Mouse (Mus musculus): ENCODE data around the gene Snx32. TPM values are rescaled to one million over a fixed set of nuclear protein-coding genes. Genes with fewer than 3 reads are reported as not detected.

The Snx32 gene
- polyA plus RNA-seq, 1 experiment from 2014 or later: 7.0 TPM

GRCm38 (mm10) chr19:5448354-5449150 is 61.8 kb downstream of the Snx32 start:
- peaks cover 15% of the 10 kb centered on the region for H3K4me1 ChIP-seq (replicated peaks; ENCODE audit: control insufficient read depth, insufficient read depth, low read length)
- H3K27ac ChIP-seq (ENCODE audit: low read depth, low read length): no peak overlapping the region
- peak overlapping the region; percentile 64 for H3K4me3 ChIP-seq (ENCODE audit: low read depth, low read length)
- peak; percentile 64 for DNase-seq (ENCODE audit: low spot score)
- peak overlapping the region; percentile 99 for H3K4me2 ChIP-seq
- H3K36me3 ChIP-seq (ENCODE audit: control insufficient read depth, insufficient read depth, low read length): no peaks in the 10 kb centered on the region
- ATAC-seq (replicated peaks; ENCODE audit: low FRiP score): peak; percentile 60
- peaks cover 33% of the 10 kb centered on the region for H3K27me3 ChIP-seq (replicated peaks; ENCODE audit: control insufficient read depth, insufficient read depth, low read length)
- peak overlapping the region; percentile 46; the same call in 1 of the 2 replicates for H3K9ac ChIP-seq (ENCODE audit: low read depth, low read length)
- 6% methylated on average over 36 of the region's 36 CpGs for WGBS
- no peaks in the 10 kb centered on the region for H3K9me3 ChIP-seq (ENCODE audit: control insufficient read depth, low read length)

GRCm38 (mm10) chr19:5447515-5448353 is 62.6 kb downstream of the Snx32 start, which contains the start of gene Fosl1:
TSS of gene Fosl1 (plus strand) at chr19:5447547.
- H3K27me3 ChIP-seq (replicated peaks; ENCODE audit: control insufficient read depth, insufficient read depth, low read length): peaks cover 33% of the 10 kb centered on the region
- under 1% methylated on average over 70 of the region's 70 CpGs for WGBS

GRCm38 (mm10) chr19:5445747-5446146 is 64.6 kb downstream of the Snx32 start:
- no peak for DNase-seq (ENCODE audit: low spot score)
- H3K27ac ChIP-seq (ENCODE audit: low read depth, low read length): no peak overlapping the region
- H3K36me3 ChIP-seq (ENCODE audit: control insufficient read depth, insufficient read depth, low read length): no peaks in the 10 kb centered on the region
- WGBS: 85% methylated on average over 5 of the region's 5 CpGs
- no peak overlapping the region for H3K9ac ChIP-seq (ENCODE audit: low read depth, low read length)
- ATAC-seq (replicated peaks; ENCODE audit: low FRiP score): no peak
- peaks cover 33% of the 10 kb centered on the region for H3K27me3 ChIP-seq (replicated peaks; ENCODE audit: control insufficient read depth, insufficient read depth, low read length)
- no peaks in the 10 kb centered on the region for H3K9me3 ChIP-seq (ENCODE audit: control insufficient read depth, low read length)
- H3K4me3 ChIP-seq (ENCODE audit: low read depth, low read length): no peak overlapping the region
- no peak overlapping the region for H3K4me2 ChIP-seq
- H3K4me1 ChIP-seq (replicated peaks; ENCODE audit: control insufficient read depth, insufficient read depth, low read length): peaks cover 15% of the 10 kb centered on the region

More at GRCm38 (mm10) chr19:5447515-5448353, 62.6 kb downstream of the Snx32 start, which contains the start of gene Fosl1:
- no peak within 1 kb of the TSS; the same call in 1 of the 2 replicates for H3K27ac ChIP-seq (ENCODE audit: low read depth, low read length)
- H3K9ac ChIP-seq (ENCODE audit: low read depth, low read length): peak within 1 kb of the TSS; percentile 46
- ATAC-seq (replicated peaks; ENCODE audit: low FRiP score) (peak; percentile 66), DNase-seq (ENCODE audit: low spot score) (peak; percentile 75)
- peaks cover 15% of the 10 kb centered on the region for H3K4me1 ChIP-seq (replicated peaks; ENCODE audit: control insufficient read depth, insufficient read depth, low read length)
- H3K36me3 ChIP-seq (ENCODE audit: control insufficient read depth, insufficient read depth, low read length): no peaks in the 10 kb centered on the region
- H3K4me2 ChIP-seq: peak within 1 kb of the TSS; percentile 99
- H3K9me3 ChIP-seq (ENCODE audit: control insufficient read depth, low read length): no peaks in the 10 kb centered on the region
- H3K4me3 ChIP-seq (ENCODE audit: low read depth, low read length): peak within 1 kb of the TSS; percentile 64

GRCm38 (mm10) chr19:5444954-5445353 is 65.4 kb downstream of the Snx32 start:
- H3K4me2 ChIP-seq: no peak overlapping the region
- no peak overlapping the region for H3K9ac ChIP-seq (ENCODE audit: low read depth, low read length)
- 27% methylated on average over 7 of the region's 7 CpGs for WGBS
- DNase-seq (ENCODE audit: low spot score): no peak
- no peak overlapping the region for H3K4me3 ChIP-seq (ENCODE audit: low read depth, low read length)
- ATAC-seq (replicated peaks; ENCODE audit: low FRiP score): no peak
- H3K36me3 ChIP-seq (ENCODE audit: control insufficient read depth, insufficient read depth, low read length): no peaks in the 10 kb centered on the region
- H3K27ac ChIP-seq (ENCODE audit: low read depth, low read length): no peak overlapping the region
- peaks cover 15% of the 10 kb centered on the region for H3K4me1 ChIP-seq (replicated peaks; ENCODE audit: control insufficient read depth, insufficient read depth, low read length)
- peaks cover 33% of the 10 kb centered on the region for H3K27me3 ChIP-seq (replicated peaks; ENCODE audit: control insufficient read depth, insufficient read depth, low read length)
- H3K9me3 ChIP-seq (ENCODE audit: control insufficient read depth, low read length): peaks cover 5% of the 10 kb centered on the region; the same call in 1 of the 2 replicates

- H3K4me2 ChIP-seq: no peak overlapping the region
- H3K27me3 ChIP-seq (replicated peaks; ENCODE audit: control insufficient read depth, insufficient read depth, low read length): peaks cover 32% of the 10 kb centered on the region
- H3K36me3 ChIP-seq (ENCODE audit: control insufficient read depth, insufficient read depth, low read length): no peaks in the 10 kb centered on the region
- H3K4me3 ChIP-seq (ENCODE audit: low read depth, low read length): no peak overlapping the region
- H3K9ac ChIP-seq (ENCODE audit: low read depth, low read length): no peak overlapping the region
- H3K9me3 ChIP-seq (ENCODE audit: control insufficient read depth, low read length): peaks cover 5% of the 10 kb centered on the region; the same call in 1 of the 2 replicates
- ATAC-seq (replicated peaks; ENCODE audit: low FRiP score) (no peak), DNase-seq (ENCODE audit: low spot score) (no peak)
- peaks cover 15% of the 10 kb centered on the region for H3K4me1 ChIP-seq (replicated peaks; ENCODE audit: control insufficient read depth, insufficient read depth, low read length)
- H3K27ac ChIP-seq (ENCODE audit: low read depth, low read length): no peak overlapping the region
- 61% methylated on average over 9 of the region's 9 CpGs for WGBS
Observed at GRCm38 (mm10) chr19:5444371-5444908, 65.9 kb downstream of the Snx32 start.

Other genes with a start within 250 kb of the Snx32 start
- 27.0 and 30.3 TPM in 2 replicates for gene Pacs1, start 237.4 kb downstream of the Snx32 start, polyA plus RNA-seq (2014; fragmentation: Nextera tagmentation; extraction: Ambion mirVana)
- gene Sf3b2, start 215.1 kb downstream of the Snx32 start, polyA plus RNA-seq (2014; fragmentation: Nextera tagmentation; extraction: Ambion mirVana): 285 and 290 TPM in 2 replicates
- 1.6 and 2.1 TPM in 2 replicates for gene Gal3st3, start 212.2 kb downstream of the Snx32 start, polyA plus RNA-seq (2014; fragmentation: Nextera tagmentation; extraction: Ambion mirVana)
- gene Catsper1, start 174.8 kb downstream of the Snx32 start, polyA plus RNA-seq (2014; fragmentation: Nextera tagmentation; extraction: Ambion mirVana): not detected in 2 replicates
- gene Cst6, start 161.0 kb downstream of the Snx32 start, polyA plus RNA-seq (2014; fragmentation: Nextera tagmentation; extraction: Ambion mirVana): not detected in 2 replicates
- gene Eif1ad, start 143.8 kb downstream of the Snx32 start, polyA plus RNA-seq (2014; fragmentation: Nextera tagmentation; extraction: Ambion mirVana): 72.9 and 76.5 TPM in 2 replicates
- gene Banf1, start 143.4 kb downstream of the Snx32 start, polyA plus RNA-seq (2014; fragmentation: Nextera tagmentation; extraction: Ambion mirVana): 601 and 643 TPM in 2 replicates
- 62.7 and 73.3 TPM in 2 replicates for gene Sart1, start 121.8 kb downstream of the Snx32 start, polyA plus RNA-seq (2014; fragmentation: Nextera tagmentation; extraction: Ambion mirVana)
- gene Tsga10ip, start 108.0 kb downstream of the Snx32 start, polyA plus RNA-seq (2014; fragmentation: Nextera tagmentation; extraction: Ambion mirVana): 0.30 and 1.2 TPM in 2 replicates
- gene Drap1, start 85.6 kb downstream of the Snx32 start, polyA plus RNA-seq (2014; fragmentation: Nextera tagmentation; extraction: Ambion mirVana): 124 and 151 TPM in 2 replicates
- 24.2 and 27.2 TPM in 2 replicates for gene AI837181, start 85.4 kb downstream of the Snx32 start, polyA plus RNA-seq (2014; fragmentation: Nextera tagmentation; extraction: Ambion mirVana)
- gene Fosl1, start 63.0 kb downstream of the Snx32 start, polyA plus RNA-seq (2014; fragmentation: Nextera tagmentation; extraction: Ambion mirVana): 0.52 and 0.59 TPM in 2 replicates
- gene Ccdc85b, start 52.6 kb downstream of the Snx32 start, polyA plus RNA-seq (2014; fragmentation: Nextera tagmentation; extraction: Ambion mirVana): 5.8 and 6.3 TPM in 2 replicates
- 60.9 and 66.7 TPM in 2 replicates for gene Fibp, start 49.9 kb downstream of the Snx32 start, polyA plus RNA-seq (2014; fragmentation: Nextera tagmentation; extraction: Ambion mirVana)
- 0.39 and 0.52 TPM in 2 replicates for gene Ctsw, start 42.0 kb downstream of the Snx32 start, polyA plus RNA-seq (2014; fragmentation: Nextera tagmentation; extraction: Ambion mirVana)
- 47.8 and 55.3 TPM in 2 replicates for gene Efemp2, start 36.6 kb downstream of the Snx32 start, polyA plus RNA-seq (2014; fragmentation: Nextera tagmentation; extraction: Ambion mirVana)
- 28.3 and 33.8 TPM in 2 replicates for gene Mus81, start 22.1 kb downstream of the Snx32 start, polyA plus RNA-seq (2014; fragmentation: Nextera tagmentation; extraction: Ambion mirVana)
- 2,498 and 2,516 TPM in 2 replicates for gene Cfl1, start 20.1 kb downstream of the Snx32 start, polyA plus RNA-seq (2014; fragmentation: Nextera tagmentation; extraction: Ambion mirVana)
- gene 1700020D05Rik, start 6.8 kb downstream of the Snx32 start, polyA plus RNA-seq (2014; fragmentation: Nextera tagmentation; extraction: Ambion mirVana): not detected in 2 replicates
- gene Ovol1, start 50.1 kb upstream of the Snx32 start, polyA plus RNA-seq (2014; fragmentation: Nextera tagmentation; extraction: Ambion mirVana): 0.22 TPM in 1 of 2 replicates, not detected in the other
- gene Ap5b1, start 57.5 kb upstream of the Snx32 start, polyA plus RNA-seq (2014; fragmentation: Nextera tagmentation; extraction: Ambion mirVana): 3.6 and 3.8 TPM in 2 replicates
- gene Rnaseh2c, start 91.3 kb upstream of the Snx32 start, polyA plus RNA-seq (2014; fragmentation: Nextera tagmentation; extraction: Ambion mirVana): 175 and 189 TPM in 2 replicates
- gene Kat5, start 99.7 kb upstream of the Snx32 start, polyA plus RNA-seq (2014; fragmentation: Nextera tagmentation; extraction: Ambion mirVana): 24.0 and 28.0 TPM in 2 replicates
- gene Rela, start 126.9 kb upstream of the Snx32 start, polyA plus RNA-seq (2014; fragmentation: Nextera tagmentation; extraction: Ambion mirVana): 57.1 and 57.7 TPM in 2 replicates
- gene Sipa1, start 153.2 kb upstream of the Snx32 start, polyA plus RNA-seq (2014; fragmentation: Nextera tagmentation; extraction: Ambion mirVana): 32.3 and 34.8 TPM in 2 replicates
- gene Map3k11, start 178.2 kb upstream of the Snx32 start, polyA plus RNA-seq (2014; fragmentation: Nextera tagmentation; extraction: Ambion mirVana): 27.4 and 28.1 TPM in 2 replicates
- gene Pcnx3, start 178.4 kb upstream of the Snx32 start, polyA plus RNA-seq (2014; fragmentation: Nextera tagmentation; extraction: Ambion mirVana): 22.5 and 25.0 TPM in 2 replicates
- 0.14 TPM in 1 of 2 replicates, not detected in the other for gene Kcnk7, start 193.8 kb upstream of the Snx32 start, polyA plus RNA-seq (2014; fragmentation: Nextera tagmentation; extraction: Ambion mirVana)
- gene Ehbp1l1, start 215.8 kb upstream of the Snx32 start, polyA plus RNA-seq (2014; fragmentation: Nextera tagmentation; extraction: Ambion mirVana): 64.9 and 67.1 TPM in 2 replicates
- 47.5 and 49.8 TPM in 2 replicates for gene Fam89b, start 219.1 kb upstream of the Snx32 start, polyA plus RNA-seq (2014; fragmentation: Nextera tagmentation; extraction: Ambion mirVana)
- 4.1 and 4.6 TPM in 2 replicates for gene Ltbp3, start 230.4 kb upstream of the Snx32 start, polyA plus RNA-seq (2014; fragmentation: Nextera tagmentation; extraction: Ambion mirVana)

Data from liver, embryonic 11.5 days (tissue).